Mouse (Mus musculus) left cerebral cortex, adult 8-10 months (tissue): ENCODE results near the gene Asb7. TPM values are rescaled to one million over a fixed set of nuclear protein-coding genes. Genes with fewer than 3 reads are reported as not detected.

ENCODE experiments used
- DNase-seq, 2 experiments: peaks; one replicate each; pipeline ENCODE4 v3.0.0; 2022; ENCODE audit warnings: low spot score in 2 of 2
- total RNA-seq, 4 experiments: library from RNA; stranded (reverse); gene quantifications; 2 replicates each; pipeline ENCODE4 v1.2.4; 2022

Asb7 gene
- total RNA-seq, 4 experiments from 2014 or later, result 18.1 to 23.1 (median 20.9) TPM

DNA sequence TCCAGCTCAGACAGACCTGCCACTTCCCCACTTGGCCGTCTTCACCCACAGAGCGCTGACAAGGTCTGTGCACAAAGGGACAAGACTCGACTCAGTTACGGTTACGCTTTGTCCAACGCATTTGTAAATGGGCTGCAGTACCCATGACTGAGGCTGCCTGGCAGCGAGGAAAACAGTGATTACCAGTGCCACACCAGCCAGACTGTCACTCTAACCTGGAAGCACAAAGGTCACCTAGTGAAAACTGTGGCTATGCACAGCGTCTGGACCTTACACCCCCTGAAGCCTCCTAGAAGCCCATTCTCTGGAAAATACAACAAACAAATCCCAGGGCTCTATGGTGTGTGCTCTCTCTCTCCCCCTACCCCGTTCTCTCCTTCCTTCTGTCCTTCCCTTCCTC lies 33.9 kb downstream of the Asb7 start:
- DNase-seq, result no peak

DNA sequence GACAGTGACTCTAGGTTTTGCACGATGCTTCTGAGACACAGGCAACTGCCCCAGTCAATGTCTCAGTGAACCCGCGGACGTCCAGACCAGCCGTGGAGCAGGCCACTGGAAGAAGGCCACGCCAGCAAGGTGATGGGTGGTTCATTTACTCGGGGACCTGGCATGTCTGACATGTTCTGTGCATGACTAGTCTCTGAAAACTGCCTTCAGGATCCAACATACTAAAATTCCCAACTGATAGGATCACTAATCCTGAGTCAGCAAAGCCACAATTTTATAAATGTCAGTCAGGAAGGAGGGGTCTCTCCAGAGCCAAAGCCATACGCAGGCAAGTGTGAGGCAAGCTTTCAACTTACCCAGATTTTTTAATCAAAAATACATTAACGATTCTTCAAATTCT lies 35.8 kb downstream of the Asb7 start:
- DNase-seq, result no peak

DNA sequence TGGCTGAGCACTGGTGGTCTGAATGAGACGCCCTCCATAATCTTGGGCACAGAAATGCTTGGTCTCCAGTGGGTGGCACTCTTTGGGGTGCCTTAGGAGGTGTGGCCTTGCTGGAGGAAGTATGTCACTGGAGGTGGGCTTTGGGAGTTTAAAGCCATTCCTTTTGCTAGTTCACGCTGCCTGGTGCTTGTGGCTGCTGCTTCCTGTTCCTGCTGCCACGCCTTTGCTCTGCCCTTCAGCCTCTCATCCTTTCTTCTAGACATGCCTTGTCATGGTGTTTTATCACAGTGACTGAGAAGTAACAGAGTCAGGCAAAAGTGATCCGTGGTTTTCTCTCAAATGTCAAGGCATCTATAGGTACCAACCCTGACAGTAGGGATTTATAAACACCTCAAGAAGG lies 37.2 kb downstream of the Asb7 start:
- DNase-seq, result no peak

DNA sequence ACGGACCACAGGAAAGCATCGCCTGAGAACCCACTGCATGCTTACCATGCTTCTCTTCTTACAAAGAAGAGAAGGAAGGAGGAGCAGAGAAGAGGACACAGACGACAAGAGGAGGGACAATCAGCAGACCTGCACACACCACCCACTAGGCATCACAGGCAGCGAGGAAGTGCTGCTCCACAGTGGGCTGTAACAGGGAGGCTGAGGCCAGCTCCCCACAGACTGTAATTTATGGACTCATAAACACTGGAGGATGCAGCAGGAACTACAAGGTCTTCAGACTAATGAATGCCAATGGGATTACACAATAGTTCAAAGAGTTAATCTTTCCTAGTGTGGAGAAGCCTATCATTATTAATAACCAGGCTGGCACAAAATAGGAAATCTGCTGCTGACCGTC lies 38.5 kb downstream of the Asb7 start:
- DNase-seq, result no peak

DNA sequence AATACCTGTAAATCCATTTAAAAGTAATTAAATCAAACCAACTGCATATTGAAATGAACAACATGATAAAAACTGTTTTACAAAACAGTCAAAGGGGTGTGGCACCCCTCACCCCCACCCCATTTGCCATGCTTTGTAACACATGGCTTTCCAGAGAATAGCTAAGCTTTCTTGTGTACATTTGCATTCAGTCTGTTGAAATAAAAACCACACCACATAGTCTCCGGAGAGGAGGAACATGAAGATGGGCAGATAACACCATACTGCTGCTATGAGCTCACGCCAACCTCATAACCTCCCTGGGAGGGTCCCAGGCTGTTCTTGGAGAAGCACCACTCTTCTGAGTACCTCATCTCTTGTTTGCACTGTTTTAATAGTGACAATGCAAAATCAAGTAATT lies 40.2 kb downstream of the Asb7 start:
- no peak for DNase-seq

DNA sequence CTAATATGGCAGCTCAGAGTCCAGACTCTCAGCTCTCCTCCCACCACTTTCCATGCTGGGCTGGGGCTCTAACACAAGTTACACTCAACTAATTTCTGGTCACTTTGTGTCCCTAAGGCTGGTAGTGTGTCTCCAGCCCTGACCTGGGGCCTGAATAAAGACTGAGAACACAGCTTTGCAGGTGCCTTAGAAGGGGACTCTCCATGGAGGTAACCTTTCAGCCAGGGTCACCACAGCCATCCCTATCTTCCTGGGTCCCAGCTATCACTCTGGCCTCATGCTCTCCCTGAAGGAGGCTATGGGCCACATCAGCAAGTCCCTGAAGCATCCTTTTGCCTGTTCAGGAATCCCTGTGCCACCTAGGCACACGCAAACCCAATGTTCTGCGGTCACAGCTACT lies 43.7 kb downstream of the Asb7 start:
- no peak for DNase-seq

DNA sequence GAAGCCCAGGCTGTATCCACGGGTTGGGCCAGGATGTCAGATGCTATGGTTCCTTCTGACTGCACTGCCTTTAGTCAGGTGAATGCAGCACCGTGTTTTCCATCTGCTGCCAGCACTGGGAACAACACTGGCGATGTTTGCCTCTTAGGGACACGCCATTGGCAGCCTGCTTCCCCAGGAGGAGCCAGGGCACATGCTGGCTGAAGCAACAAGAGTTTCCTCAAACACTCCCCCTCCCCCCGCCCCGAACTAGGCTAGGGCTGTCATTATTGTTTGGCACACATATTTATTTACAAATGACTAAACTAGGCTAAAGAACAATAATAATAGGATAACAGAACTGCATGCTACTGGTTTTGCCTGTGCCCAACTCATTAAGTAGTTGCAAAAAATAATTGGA lies 56.0 kb downstream of the Asb7 start:
- DNase-seq, result no peak

DNA sequence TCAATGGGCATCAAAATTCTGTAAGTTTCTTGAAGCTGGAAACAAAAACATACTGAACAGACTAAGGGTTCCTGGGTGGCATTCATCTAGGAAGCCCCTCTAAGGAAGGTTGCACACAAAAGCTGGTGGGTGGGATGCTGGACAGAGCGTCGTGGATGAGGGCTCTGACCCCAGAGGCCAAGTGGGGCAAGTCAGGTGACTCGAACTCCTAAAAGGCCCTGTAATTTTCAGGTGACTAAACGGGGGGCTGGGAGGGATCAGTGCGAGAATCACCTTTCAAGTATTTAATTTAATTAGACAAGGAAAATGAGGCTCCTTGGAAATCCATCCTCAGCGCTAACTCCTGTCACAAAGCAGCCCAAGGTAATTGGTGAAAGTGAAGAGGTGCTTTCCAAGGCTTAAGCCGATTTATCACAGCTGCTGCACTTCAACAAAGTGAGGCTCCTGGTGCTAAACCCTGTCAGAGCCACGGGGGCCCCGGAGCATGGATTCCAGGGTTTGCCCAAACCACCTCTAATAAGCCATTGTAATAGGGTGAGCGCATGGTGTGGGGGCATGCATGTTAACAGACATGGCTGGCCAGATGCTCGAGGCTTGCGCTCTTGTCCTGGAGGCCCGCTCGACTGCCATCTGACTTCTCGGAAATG lies 59.1 kb downstream of the Asb7 start:
- no peak for DNase-seq

DNA sequence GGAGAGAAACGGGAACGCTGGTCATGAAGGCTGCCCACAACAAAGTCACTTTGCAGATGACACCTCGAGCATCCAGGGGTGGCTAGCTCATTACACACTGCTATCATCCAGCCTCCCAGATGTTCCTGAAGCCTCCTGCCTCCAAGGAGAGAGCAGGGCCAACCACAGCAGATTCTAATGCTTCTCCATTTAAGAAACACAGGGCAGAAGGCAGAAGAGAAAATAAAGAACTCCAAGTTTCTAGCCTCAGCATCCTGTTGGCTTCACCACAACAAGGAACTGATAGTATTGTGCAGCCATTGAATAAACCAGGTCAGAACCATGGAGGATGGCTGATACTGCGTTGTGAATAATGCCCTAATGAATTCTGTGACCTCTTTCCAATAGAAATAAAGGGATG lies 60.0 kb downstream of the Asb7 start:
- no peak for DNase-seq

DNA sequence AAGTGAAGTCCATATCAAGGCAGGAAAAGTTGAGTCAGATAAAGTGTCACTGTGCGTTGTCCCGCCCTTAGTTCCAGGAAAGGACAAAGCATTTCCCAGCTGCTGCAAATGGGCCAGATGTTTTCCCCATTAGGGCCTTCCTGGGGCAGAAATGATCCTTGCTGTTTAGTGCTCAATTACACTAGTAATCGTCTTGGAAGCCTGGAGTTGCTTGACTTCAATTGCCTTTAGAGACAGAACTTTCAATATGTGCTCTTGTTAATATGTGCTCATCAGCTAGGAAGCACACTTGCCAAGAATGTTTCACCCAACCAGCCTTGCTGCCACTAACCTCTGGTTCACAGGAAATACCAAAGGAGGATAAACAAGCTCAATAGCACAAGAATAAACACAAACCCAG lies 66.0 kb downstream of the Asb7 start:
- no peak for DNase-seq

DNA sequence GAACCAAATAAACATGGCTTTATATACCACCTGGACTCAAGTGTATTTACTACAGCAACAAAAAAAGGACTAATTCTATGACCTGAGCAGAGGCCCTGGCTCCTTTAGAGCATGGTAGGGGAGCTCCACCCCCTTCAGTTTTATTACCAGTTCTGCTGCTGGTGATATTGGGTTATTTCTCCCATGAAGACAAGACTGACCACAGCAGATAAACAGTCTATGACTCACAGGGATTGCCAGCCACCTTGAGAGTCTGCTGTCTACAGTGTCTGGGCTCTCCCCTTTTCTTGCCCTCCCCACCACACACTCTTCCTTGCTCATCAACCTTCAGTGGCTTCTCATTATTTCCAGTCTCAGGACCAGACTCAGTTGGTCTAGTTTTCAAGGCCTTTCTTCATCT lies 87.5 kb downstream of the Asb7 start:
- DNase-seq, result no peak

DNA sequence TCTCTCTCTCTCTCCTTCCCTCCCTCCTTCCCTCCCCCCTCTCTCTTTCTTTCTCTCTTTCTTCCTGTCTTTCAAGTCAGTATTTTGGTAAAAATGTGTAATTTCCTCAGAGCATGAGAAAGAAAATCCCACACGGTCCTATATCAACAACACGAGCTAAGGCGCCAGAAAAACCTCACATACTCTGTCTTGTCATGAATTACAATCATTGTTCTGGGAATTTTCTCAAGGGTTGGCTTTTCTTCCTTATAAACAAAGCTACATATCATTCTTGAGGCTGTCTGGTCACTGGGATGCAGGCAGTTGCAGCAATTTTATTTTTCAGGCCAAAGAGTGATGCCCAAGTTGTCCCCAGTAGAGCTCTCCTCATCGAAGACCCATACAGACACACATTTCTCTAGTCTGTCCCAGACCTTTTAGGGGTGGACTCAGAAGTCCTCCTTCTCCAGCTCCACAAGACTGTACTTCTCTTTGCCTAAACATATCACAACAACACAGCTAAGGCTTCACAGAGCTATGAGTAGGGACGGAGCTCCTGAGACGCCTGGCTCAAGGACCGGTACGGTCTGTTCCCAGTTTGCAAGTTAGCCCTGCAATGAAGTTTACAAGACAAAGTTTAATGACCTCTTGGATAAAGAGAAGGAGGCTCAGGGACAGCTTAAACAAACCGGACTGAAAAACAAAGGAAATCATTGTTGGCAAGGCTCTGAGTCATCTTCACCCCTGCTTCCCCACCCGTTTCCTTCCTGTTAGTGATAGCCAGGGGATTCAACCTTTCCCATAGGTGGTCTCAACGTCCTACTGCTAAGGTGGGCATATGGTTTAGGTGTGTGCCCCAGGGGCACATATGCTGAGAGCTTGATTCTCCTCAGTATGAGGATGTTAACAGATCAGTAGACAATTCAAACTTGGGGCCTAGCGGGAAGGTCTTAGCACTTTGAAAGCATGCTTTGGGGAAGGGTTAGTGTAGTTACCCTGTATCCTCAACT lies 88.5 kb downstream of the Asb7 start:
- no peak for DNase-seq

DNA sequence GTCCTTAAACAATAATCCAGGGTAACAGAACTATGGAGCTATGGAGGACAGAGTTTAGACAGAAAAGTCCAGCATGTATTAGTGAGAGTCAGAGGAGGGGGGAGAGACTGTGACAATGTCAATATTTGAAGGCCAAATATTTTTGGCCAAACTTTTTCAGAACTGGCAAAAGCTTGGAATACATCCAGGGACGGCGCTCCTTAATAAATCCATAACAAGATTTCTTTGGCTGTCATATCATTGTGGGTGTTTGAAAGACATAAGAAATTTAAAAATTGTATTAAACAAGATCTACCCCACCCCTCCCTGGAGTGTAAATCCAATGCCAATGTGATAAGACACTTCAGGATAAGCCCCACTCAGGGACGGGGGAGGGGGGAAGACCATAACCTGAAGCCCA lies 89.3 kb downstream of the Asb7 start:
- no peak for DNase-seq

DNA sequence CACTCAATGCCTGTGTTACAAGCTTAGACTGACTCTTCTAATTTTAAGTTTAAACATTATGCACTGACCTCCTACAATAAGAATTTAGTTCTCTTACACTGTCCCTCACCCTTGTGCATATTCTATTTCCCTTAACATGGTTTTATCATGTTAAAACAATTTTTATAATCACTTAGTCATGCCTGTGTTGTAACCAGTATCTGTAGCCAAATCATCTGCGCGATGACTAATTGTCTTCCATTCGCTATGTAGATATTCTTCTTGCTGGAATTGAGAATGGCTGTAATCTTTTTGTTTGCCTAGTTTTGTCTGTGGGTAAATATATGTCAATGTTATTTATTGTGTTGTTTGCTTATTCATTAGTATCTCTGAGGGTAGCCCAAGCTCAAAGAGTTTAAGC lies 91.5 kb downstream of the Asb7 start:
- no peak for DNase-seq

Other genes with a start within 250 kb of the Asb7 start
- 10 to 100 TPM in 1 of 4 experiments, 1 to 10 TPM in 3; 8.0 to 10.0 (median 8.6) TPM for gene Lins1, start 293 bp upstream of the Asb7 start, total RNA-seq
- gene Cers3, start 53.9 kb upstream of the Asb7 start, total RNA-seq, result under 1 TPM; 0.15 to 0.66 (median 0.22) TPM
- 10 to 100 TPM in 1 of 4 experiments, 1 to 10 TPM in 3; 7.5 to 11.3 (median 7.8) TPM for gene Adamts17, start 150.1 kb upstream of the Asb7 start, total RNA-seq